Mouse (Mus musculus) urinary bladder, postnatal 14 days (tissue): ENCODE measurements around the gene Afap1l2.

ENCODE experiments used
- DNase-seq: peaks from one replicate; pipeline ENCODE4 v3.0.0; 2021; ENCODE audit warnings: low spot score

Afap1l2 gene

DNA sequence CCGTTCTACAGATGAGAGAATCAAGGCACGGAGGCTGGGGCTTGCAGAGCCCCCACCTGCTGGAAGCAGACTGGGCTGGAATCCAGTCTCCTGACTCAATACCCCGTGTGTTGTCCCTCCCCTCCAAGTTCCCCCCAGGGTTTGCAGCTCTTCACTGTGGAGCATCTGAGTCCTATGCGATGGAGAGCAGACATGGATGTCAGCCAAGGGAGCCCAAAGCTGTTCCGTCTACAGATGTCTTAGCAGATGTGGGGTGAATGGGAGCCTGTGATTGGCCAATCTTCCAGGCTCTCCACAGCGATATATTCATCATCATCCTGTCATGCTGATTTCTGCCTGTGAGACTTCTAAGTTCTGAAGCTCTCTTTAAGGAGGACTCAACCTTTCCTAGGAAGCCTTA is 130.7 kb downstream of the Afap1l2 start:
- no peak for DNase-seq

DNA sequence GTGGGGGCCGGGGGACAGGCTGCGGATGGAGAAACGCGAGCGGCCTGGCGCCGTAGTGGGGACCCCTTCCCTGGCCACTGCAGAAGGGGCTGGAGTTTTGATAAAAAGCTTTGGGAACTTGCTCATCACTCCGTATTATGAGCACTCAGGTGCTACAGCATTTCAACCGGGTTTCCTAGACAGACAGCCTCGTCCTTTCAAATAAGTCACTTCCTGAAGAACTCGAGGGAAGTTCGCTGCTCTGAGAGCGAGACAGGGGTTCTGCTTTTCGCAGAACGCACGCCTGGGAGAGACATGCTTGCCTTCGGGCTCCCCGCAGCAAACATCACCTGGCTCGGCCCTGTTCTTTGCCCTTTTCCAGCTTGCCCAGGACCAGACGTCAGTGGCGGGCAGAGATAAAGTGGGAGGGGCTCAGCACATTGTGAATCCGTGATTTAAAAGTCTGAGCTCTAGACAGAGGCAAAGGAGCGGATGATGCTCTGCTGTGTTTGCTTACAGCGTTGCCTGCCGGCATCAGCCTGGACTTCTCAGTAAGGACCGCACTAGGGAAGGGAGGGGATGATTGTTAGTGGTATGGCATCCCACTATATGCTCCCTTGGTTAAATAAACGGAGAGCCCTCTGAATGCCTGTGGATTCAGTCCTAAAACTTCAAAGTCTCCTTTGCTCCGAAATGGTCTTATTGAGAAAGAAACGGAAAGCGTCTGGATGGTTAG is 133.3 kb downstream of the Afap1l2 start:
- no peak for DNase-seq

DNA sequence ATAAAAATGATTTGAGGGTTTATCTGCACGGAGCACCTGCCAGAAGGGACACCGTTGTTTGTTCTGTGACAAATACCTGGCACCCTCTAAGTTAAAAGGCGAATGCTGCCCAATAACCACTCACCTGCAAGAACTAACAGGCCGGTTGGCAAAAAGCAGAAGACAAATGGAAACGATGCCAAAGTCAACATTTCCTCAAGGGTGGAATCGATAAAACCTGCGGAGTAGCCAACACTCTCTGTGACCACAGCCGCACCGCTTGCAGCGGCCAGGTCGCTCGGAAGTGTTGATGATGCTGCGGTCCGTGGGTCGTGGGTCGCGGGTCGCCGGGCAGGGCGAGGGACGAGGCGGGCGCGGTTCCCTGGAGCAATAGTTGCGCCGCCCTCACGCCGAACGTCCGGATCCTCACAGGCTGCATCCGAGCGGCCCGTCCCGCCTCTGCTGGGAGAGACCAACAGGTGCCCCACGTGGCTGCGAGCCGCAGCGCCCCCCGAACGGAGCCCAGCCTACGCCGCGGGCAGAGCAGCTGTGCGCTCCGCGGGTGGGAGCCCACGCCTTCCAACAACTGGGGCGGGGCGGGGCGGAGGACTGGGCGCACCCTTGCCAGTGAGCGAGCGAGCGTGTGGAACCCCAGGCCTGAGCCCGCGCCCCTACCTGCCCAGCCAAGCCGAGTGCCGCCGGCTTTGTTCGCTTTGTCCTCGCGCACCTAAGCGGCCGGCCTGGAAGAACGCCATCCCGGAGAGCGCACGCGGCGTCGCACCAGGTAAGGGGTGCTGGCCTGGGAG is 134.0 kb downstream of the Afap1l2 start, which contains the start of gene Vwa2:
Gene Vwa2 (plus strand): TSS at position 434 of the 785 bp plus-strand sequence.
- DNase-seq: peak; percentile 20

DNA sequence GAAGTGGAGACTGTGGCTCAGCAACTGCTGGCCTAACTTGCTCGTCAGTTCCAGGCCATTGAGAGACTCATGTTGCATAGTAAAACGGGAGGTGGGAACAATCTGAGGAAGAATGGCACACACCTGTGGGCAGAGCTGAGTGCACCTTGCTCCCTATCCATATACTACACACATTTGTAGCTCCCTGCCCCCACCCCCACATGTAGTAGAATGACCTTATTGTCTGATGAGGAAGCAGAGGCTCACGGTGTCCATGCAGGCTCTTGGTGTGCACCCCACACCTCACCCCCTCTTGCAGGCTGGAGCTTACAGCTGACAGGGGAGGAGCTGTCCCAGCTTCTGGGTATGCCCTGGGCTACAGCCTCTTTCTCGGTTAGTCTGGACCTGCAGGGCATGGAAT is 140.3 kb downstream of the Afap1l2 start:
- no peak for DNase-seq
